Mouse (Mus musculus) layer of hippocampus, postnatal 10 days (tissue): ENCODE results near the gene Ndc1. TPM values are rescaled to one million over a fixed set of nuclear protein-coding genes. Genes with fewer than 3 reads are reported as not detected.
"Not testable (repeated sequence)": the region's sequence is repeated elsewhere in the genome, so short reads cannot be mapped to it uniquely, and the experiment has no call there.

Source experiments
- DNase-seq, 2 experiments: peaks; one replicate each; pipeline ENCODE4 v3.0.0; 2021; ENCODE audit warnings: low spot score in 2 of 2
- long read RNA-seq: library from polyadenylated mRNA; stranded (forward); transcript quantifications from one replicate; pipeline ENCODE4 v2.0.0, GENCODE M21; 2023
- total RNA-seq, 2 experiments: library from RNA; stranded (reverse); gene quantifications; 2 replicates each; pipeline ENCODE4 v1.2.3; 2021

Ndc1 gene
- total RNA-seq, result 10 to 100 TPM; 17.2 to 17.6 TPM
- long read RNA-seq, full-length matches to known transcripts, result 4 of 13 reads
- long read RNA-seq, partial matches to known transcripts, result 1 of 13 reads
- long read RNA-seq, other reads (novel, unspliced or antisense), result 8 of 13 reads

GRCm38 (mm10) chr4:107367567-107368314 lies at the start of gene Ndc1:
Ndc1 (plus strand) TSS chr4:107367784.
- DNase-seq, result peak; percentile 85 to 88

- no peak for DNase-seq
These were observed 48.9 kb upstream of the Ndc1 start for GRCm38 (mm10) chr4:107318646-107319045.

GRCm38 (mm10) chr4:107321041-107321440 lies 46.5 kb upstream of the Ndc1 start:
- no peak for DNase-seq

- no peak for DNase-seq
These were observed 44.5 kb upstream of the Ndc1 start for GRCm38 (mm10) chr4:107323113-107323512.

DNA sequence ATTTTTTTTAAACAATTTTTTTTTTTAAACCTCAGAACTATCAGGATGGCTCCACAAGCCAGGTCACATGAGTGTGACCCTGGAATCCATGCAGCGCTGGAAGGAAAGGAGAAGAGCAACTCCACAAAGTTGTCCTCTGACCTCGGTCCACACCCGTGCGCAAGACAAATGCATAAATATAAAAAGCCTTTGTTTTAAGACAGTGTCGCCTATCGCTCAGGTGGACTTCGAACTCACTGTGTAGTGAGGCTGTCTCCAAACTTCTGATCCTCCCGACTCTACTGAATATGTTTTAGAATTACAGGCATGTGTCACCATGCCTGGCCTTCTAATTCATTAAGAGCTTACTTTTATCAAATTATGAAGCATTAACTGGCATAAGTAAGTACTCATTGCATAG lies 39.1 kb upstream of the Ndc1 start:
- no peak for DNase-seq

DNA sequence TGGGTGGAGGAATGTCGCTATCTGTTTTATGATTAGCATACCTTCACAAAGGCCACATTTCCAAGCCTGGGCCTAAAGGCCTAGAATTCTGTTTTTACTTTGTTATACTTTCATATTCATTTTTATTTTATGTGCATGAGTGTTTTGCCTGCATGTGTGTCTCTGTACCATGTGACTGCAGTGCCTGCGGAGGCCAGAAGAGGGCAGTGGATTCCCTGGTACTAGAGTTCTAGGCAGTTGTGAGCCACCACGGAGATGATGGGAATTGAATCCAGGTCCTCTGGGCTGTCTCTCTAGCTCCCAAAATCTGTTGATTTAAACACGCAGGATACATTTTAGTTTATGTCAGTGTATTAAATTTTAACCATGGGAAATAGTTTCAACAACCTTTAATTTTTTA lies 34.1 kb upstream of the Ndc1 start:
- no peak for DNase-seq

- no peak for DNase-seq
These were observed 31.2 kb upstream of the Ndc1 start for GRCm38 (mm10) chr4:107336356-107336755.

DNA sequence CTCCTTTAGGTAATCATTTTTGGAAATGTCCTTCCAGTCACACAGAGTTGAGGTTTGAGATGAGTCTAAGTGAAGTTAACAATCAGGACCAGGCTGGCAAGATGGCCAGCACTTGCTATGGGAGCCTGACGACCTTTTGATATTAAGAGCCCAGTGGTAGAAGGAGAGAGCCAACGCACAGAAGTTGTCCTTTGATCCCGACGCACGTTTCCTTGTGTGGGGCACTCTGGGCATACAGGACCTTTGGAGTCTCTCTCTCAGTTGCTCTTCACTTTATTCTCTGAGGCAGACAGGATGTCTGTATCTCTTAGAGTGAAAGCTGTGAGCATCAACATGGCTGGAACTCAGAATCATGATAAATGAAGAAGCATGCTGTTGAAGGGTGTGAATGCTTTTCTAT lies 30.1 kb upstream of the Ndc1 start:
- DNase-seq, result no peak

- no peak for DNase-seq
These were observed 26.2 kb upstream of the Ndc1 start for GRCm38 (mm10) chr4:107341354-107341753.

DNA sequence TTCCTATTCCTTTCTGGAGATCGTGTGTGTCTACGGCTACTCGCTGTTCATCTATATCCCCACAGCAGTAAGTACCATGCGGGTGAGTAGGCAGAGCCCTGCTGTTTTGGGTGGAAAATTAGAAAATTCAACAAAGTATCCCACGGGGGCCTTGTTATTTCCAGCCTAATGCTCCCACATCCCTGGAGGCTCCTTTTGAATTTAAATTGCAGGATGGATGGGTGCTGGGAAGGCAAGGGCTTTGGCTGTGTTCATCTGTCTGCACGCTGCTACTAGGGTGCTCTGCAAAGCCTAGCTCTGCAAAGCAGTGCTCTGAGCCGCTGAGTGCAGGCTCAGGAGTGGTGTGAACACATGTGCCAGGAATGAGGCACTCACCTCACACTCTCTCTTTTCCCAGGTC lies 23.0 kb upstream of the Ndc1 start:
- DNase-seq, result no peak

- DNase-seq, result no peak
These were observed 20.4 kb upstream of the Ndc1 start for GRCm38 (mm10) chr4:107347221-107347620.

DNA sequence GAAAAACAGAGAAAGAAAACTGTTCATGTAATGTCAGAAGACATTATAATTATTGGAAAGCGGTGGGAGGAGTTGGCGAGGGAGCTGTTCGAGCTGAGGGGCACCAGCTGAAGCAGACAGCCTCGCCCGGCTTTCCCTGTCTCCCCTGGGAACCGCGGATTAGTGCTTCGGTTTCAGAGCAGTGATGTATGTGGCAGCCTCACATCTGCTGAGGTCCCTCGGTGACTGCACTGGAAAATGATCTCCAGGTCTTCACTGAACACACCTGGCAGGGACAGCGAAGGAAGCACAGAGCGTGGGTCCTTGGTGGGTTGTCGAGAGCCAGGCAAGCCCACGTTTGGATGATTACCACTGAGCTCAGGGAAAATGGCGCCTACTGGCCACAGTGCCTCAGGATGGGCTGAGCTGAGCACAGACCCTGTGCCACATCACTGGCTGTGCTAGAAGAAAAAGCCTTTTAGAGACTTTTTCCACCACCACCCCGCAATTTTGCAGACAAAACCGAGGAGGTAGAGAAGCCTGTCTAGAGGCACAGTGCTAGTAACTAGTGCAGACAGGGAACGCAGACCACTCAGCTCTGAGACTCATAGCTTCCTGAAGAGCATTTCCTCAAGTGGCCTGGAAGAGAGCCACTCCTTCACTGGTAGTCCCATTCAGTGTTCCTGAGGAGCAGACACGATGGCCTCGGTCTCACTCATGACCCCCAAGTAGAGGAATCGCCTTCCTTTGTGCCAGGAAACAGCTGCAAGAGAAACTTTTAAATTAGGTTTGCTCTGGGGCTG lies 18.9 kb upstream of the Ndc1 start:
- DNase-seq, result peak in 1 of 2 experiments; percentile 15

DNA sequence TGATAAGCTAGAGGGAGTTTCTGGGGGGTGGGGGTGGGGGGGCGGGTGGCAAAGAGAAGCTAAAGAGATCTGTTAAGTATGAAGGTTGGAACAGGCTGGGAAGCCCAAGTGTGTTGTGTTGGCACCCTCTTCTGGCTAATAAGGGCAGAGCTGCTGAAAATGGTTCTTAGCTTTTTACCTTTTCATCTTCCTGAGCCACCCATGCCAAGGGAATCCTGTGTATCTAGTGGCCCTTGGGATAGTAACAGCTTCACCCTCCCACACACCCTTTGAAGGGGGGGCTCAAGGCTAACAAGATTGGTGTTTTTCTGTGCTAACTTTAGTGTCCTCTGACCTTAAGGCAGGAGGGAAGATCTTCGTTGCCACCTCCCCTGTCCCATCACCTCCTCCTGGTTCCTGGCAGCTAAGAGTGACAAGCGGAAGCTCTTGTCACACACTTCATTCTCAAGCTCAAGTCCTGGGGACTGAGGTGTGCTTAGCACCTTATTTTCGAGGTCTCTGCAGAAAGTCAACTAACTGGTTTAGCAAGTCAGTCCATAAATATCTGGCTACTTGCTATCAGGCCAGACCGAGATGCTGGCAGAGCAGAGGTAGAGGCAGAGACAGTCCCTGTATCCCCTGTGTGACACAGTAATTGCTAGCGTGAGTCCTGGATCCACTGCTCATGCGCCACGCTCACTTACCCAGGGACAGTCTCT lies 18.1 kb upstream of the Ndc1 start:
- peak; percentile 46 to 51 for DNase-seq

DNA sequence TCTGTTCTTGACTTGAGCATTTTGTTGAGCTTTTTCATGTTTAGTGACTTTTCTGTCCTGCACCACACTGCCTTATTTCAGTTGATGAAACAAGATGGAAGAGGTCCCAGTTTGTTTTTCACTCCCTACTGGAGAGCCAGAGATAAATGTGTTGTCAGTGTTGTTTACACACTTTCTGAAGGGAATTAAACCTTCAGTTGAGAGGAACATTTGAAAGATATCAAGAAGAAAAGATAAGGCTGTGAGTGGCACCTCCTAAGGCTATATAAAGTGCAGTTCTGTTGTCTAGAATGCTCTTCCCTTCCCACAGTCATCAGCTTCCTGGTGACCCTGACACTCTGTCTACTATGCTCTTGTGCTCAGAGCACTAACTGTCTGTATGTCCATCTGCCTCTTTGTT lies 16.2 kb upstream of the Ndc1 start:
- no peak for DNase-seq

DNA sequence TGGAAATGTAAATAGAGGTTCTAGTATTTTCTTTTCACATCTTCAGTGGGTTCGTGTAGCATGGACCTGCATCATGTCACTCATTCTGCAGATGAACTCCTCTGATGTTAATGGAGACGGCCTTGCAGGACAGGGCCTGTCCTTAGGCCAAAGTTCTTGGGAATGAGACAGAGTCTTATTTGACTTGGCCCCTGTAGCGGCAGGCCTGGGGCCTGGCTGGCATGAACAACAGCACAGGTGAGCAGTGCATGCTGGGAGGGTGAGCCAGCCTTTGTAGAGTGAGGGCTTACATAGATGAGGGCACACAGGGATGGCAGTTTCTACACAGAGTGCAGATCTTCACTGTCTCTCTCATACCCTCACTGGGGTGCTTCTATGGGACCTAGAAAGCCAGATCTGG lies 14.0 kb upstream of the Ndc1 start:
- DNase-seq, result no peak

DNA sequence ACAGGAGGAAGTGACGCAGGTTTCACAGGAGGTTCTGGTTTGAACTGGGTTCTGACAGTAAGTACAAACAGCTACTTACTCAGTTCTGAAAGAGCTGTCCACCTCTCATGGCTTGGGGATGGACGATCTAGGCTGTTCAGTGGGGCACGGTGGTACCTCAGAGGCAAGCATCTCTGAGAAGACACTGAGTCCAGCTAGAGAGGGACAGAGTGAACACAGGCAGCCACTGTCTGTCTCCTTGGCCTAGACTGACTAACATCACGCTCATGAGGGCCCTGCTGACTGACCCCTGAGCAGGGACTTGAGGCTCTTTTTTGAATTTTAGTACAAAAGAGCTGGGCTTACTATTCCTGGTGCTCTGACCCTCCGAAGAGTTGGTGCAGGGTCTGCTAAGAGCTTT lies 13.5 kb upstream of the Ndc1 start:
- DNase-seq, result no peak

DNA sequence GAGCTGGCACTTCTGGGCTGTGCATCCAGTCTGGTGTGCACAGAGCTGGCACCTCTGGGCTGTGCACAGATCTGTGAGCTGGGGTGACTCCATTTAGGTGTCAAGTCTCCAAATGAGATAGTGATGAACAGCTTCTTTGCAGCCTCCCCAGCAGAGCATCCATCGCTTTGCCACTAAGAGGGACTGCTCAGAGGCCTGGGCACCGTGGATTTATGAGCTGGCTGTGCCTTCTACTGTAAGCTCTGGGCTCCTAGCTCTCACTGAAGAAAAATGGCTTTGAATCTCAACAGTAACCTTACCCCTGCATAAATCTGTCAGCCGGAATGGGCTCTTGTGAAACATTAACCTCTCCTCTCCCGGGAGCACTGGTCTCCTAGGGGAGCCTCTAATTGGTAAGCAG lies 13.0 kb upstream of the Ndc1 start:
- no peak for DNase-seq

GRCm38 (mm10) chr4:107357172-107357571 lies 10.4 kb upstream of the Ndc1 start:
- not testable (repeated sequence) for DNase-seq

- peak; percentile 45 to 55 for DNase-seq
These were observed 9.1 kb upstream of the Ndc1 start for GRCm38 (mm10) chr4:107358460-107358859.

DNA sequence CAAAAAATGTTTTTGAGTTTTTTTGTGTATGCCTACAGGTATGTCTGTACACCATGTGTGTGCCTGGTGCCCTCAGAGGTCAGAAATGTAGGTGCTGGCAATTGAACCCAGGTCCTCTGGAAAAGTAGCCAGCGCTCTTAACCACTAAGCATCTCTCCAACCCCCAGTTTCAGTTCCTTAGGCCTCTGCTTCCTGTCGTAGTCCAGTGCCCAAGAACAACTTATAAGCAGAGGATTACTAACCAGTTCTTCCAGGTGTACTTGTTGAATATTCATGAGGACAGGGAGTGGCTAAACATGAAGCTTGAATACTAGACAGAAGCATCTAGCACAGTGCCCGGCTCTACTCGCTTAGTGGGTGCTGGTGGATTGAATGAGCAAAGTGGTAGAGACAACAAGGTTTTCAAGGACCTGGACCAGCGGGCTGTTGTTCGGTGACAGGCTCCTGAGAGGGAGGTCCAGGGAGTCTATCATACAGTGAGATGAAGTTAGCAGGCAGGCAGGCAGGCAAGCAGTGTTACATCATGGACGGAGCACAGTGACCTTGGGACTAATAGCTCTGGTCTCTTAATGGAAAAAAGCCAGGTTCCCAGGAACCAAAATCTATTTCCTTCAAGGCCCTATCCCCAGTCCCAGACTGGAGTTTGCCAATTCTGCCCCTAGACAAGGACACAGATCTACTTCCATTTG lies 7.0 kb upstream of the Ndc1 start:
- no peak for DNase-seq

DNA sequence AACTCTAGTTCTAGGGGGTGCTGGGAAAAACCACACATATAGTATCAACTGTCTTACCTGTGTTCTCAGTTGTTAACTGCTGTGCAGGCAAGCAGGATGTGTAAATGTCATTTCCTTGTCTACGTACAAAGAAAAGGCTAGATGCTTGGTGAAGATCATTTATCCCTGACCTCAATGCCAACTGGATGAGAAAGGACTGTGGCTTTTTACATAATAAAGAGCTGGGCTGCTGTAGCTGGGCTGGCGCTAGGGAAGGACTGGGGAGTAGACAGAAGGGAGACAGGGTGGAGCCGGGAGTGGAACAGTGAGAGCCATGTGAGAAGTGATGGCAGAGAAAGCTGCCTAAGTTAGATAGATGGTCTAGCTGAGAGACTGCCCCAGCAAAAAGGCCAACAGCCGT lies 4.8 kb upstream of the Ndc1 start:
- DNase-seq, result no peak
